Mouse (Mus musculus) MEL (cell line): ENCODE measurements around the gene Akap11. TPM values are rescaled to one million over a fixed set of nuclear protein-coding genes. Genes with fewer than 3 reads are reported as not detected.

Experiments
- DNase-seq: peaks from one replicate; pipeline ENCODE4 v3.0.0; 2011; ENCODE audit warnings: low read depth, low spot score
- H3K27ac ChIP-seq: 2 replicates; pipeline ENCODE4 v1.5.1; 2012; ENCODE audit warnings: low read depth, mild to moderate bottlenecking, control low read depth, low read length, moderate library complexity; ENCODE audit not compliant: control insufficient read depth
- H3K27me3 ChIP-seq, 2 experiments: fragments of 150-350 bp in 1 of 2; sonication (generic) in 1 of 2; 2 replicates each; pipeline ENCODE4 v1.6.1; 2012; ENCODE audit warnings: low read length in 2 of 2, mild to moderate bottlenecking in 2 of 2, improper control_type of control experiment in 1 of 2, moderate library complexity in 1 of 2; ENCODE audit not compliant: insufficient read depth in 2 of 2, control insufficient read depth in 1 of 2
- H3K36me3 ChIP-seq, 2 experiments: 2 replicates each; pipeline ENCODE4 v1.6.1; 2012 to 2014; ENCODE audit warnings: low read length in 2 of 2, improper control_type of control experiment in 1 of 2, inconsistent platforms in 1 of 2, mild to moderate bottlenecking in 1 of 2; ENCODE audit not compliant: insufficient read depth in 2 of 2, control insufficient read depth in 1 of 2
- H3K4me1 ChIP-seq, 2 experiments: fragments of 150-350 bp in 1 of 2; sonication (generic) in 1 of 2; 2 replicates each; pipeline ENCODE4 v1.6.1; 2012; ENCODE audit warnings: low read length in 2 of 2, improper control_type of control experiment in 1 of 2, mild to moderate bottlenecking in 1 of 2; ENCODE audit not compliant: insufficient read depth in 2 of 2, control insufficient read depth in 1 of 2
- H3K4me3 ChIP-seq, 2 experiments: fragments of 150-350 bp in 1 of 2; sonication (generic) in 1 of 2; 2 replicates each; pipeline ENCODE4 v1.5.1; 2012; ENCODE audit warnings: low read depth in 2 of 2, low read length in 2 of 2, mild to moderate bottlenecking in 2 of 2, moderate library complexity in 2 of 2, control low read depth in 1 of 2, improper control_type of control experiment in 1 of 2; ENCODE audit not compliant: control insufficient read depth in 1 of 2, insufficient read depth in 1 of 2
- H3K79me2 ChIP-seq: 2 replicates; pipeline ENCODE4 v1.6.1; 2012; ENCODE audit warnings: mild to moderate bottlenecking, low read length, moderate library complexity; ENCODE audit not compliant: control insufficient read depth, poor library complexity, insufficient read depth
- H3K9ac ChIP-seq: 2 replicates; pipeline ENCODE4 v1.6.1; 2012; ENCODE audit warnings: low read depth, mild to moderate bottlenecking, control low read depth, low read length, moderate library complexity; ENCODE audit not compliant: control insufficient read depth, poor library complexity, severe bottlenecking
- H3K9me3 ChIP-seq: fragments of 150-350 bp; sonication (generic); replicated peaks from 2 replicates; pipeline ENCODE4 v1.6.1; 2012; ENCODE audit warnings: mild to moderate bottlenecking, low read length, improper control_type of control experiment, moderate library complexity; ENCODE audit not compliant: insufficient read depth
- BHLHE40 ChIP-seq: IDR thresholded peaks from 2 replicates; pipeline ENCODE4 v1.6.1; 2012; ENCODE audit warnings: low read depth, mild to moderate bottlenecking, inconsistent platforms, low read length, improper control_type of control experiment, borderline replicate concordance
- CTCF ChIP-seq, 3 experiments: IDR thresholded peaks in 2 of 3; conservative IDR thresholded peaks in 1 of 3; 2 replicates each; pipeline ENCODE4 v1.5.1; 2011 to 2012; ENCODE audit warnings: low read length in 3 of 3, low read depth in 2 of 3, mild to moderate bottlenecking in 2 of 3, improper control_type of control experiment in 1 of 3, inconsistent platforms in 1 of 3, mixed read lengths in 1 of 3, moderate library complexity in 1 of 3; ENCODE audit not compliant: control insufficient read depth in 1 of 3, insufficient read depth in 1 of 3, poor library complexity in 1 of 3, severe bottlenecking in 1 of 3
- E2F4 ChIP-seq: IDR thresholded peaks from 2 replicates; pipeline ENCODE4 v1.6.1; 2011; ENCODE audit warnings: low read depth, low read length, improper control_type of control experiment, borderline replicate concordance
- KAT2A ChIP-seq: conservative IDR thresholded peaks from 2 replicates; pipeline ENCODE4 v1.6.1; 2012; ENCODE audit warnings: low read depth, low read length, improper control_type of control experiment, inconsistent platforms
- MAFK ChIP-seq: IDR thresholded peaks from 2 replicates; pipeline ENCODE4 v1.6.1; 2011; ENCODE audit warnings: low read depth, mild to moderate bottlenecking, low read length, improper control_type of control experiment, borderline replicate concordance
- MAX ChIP-seq: IDR thresholded peaks from 2 replicates; pipeline ENCODE4 v1.6.1; 2011; ENCODE audit warnings: low read length, improper control_type of control experiment
- MYB ChIP-seq: IDR thresholded peaks from 2 replicates; pipeline ENCODE4 v1.6.1; 2011; ENCODE audit warnings: mild to moderate bottlenecking, low read depth, low read length, improper control_type of control experiment
- NELFE ChIP-seq: IDR thresholded peaks from 2 replicates; pipeline ENCODE4 v1.6.1; 2011; ENCODE audit warnings: low read depth, low read length, improper control_type of control experiment
- POLR2AphosphoS5 ChIP-seq: IDR thresholded peaks from 2 replicates; pipeline ENCODE4 v1.6.1; 2012; ENCODE audit warnings: low read depth, borderline replicate concordance, mild to moderate bottlenecking, inconsistent platforms, low read length, moderate library complexity, mixed read lengths
- SMC3 ChIP-seq: IDR thresholded peaks from 2 replicates; pipeline ENCODE4 v1.6.1; 2011; ENCODE audit warnings: low read depth, low read length, improper control_type of control experiment
- TAL1 ChIP-seq: IDR thresholded peaks from 2 replicates; pipeline ENCODE4 v1.6.1; 2012; ENCODE audit warnings: mild to moderate bottlenecking, inconsistent platforms, low read length, moderate library complexity, mixed read lengths
- TCF12 ChIP-seq: IDR thresholded peaks from 2 replicates; pipeline ENCODE4 v1.6.1; 2014; ENCODE audit warnings: low read depth, mild to moderate bottlenecking, inconsistent platforms, low read length, improper control_type of control experiment, moderate library complexity
- UBTF ChIP-seq: IDR thresholded peaks from 2 replicates; pipeline ENCODE4 v1.6.1; 2012; ENCODE audit warnings: low read depth, mild to moderate bottlenecking, inconsistent platforms, low read length, improper control_type of control experiment, moderate library complexity, borderline replicate concordance; ENCODE audit not compliant: insufficient read depth
- USF2 ChIP-seq, 2 experiments: IDR thresholded peaks; 2 replicates each; pipeline ENCODE4 v1.6.1; 2011 to 2012; ENCODE audit warnings: improper control_type of control experiment in 2 of 2, low read length in 2 of 2, borderline replicate concordance in 1 of 2, inconsistent platforms in 1 of 2, low read depth in 1 of 2, mild to moderate bottlenecking in 1 of 2; ENCODE audit not compliant: insufficient read depth in 1 of 2
- polyA plus RNA-seq, 2 experiments: library from polyadenylated mRNA; stranded (reverse) in 1 of 2; unstranded in 1 of 2; fragments of >175 nt in 1 of 2; fragments of >200 nt in 1 of 2; gene quantifications; 2 replicates each; pipeline versions ENCODE4 v1.2.1 to v1.2.4; 2012; ENCODE audit warnings: low replicate concordance in 2 of 2, low read depth in 1 of 2; ENCODE audit not compliant: insufficient read length in 2 of 2, insufficient read depth in 1 of 2, missing spikeins in 1 of 2
- total RNA-seq: library from RNA; depleted of rRNA; stranded (reverse); fragments of 300-350 nt; gene quantifications from 2 replicates; pipeline ENCODE4 v1.2.3, GENCODE M21; 2012

The Akap11 gene
- total and polyA plus RNA-seq, 3 experiments, result 13.0 to 25.4 (median 17.1) TPM

- H3K79me2 ChIP-seq, result peaks cover 8% of the 10 kb centered on the region
- no peak overlapping the region for H3K27ac ChIP-seq
- no peaks in the 10 kb centered on the region; a peak in 1 of 4 replicates for H3K36me3 ChIP-seq
- no peaks in the 10 kb centered on the region for H3K4me1 ChIP-seq
- DNase-seq, result no peak
- no peaks in the 10 kb centered on the region for H3K9me3 ChIP-seq
- H3K4me3 ChIP-seq, result no peak overlapping the region
- no peaks in the 10 kb centered on the region for H3K27me3 ChIP-seq
- TF ChIP-seq TAL1 (no peak), TCF12 (no peak), MYB (no peak), UBTF (no peak), USF2 (IDR thresholded peaks at IDR 0.05; ENCODE audit: borderline replicate concordance in 1 of 2, insufficient read depth in 1 of 2, low read depth in 1 of 2, low read length in 2 of 2) (no peak), MAX (no peak), MAFK (no peak), BHLHE40 (no peak), POLR2AphosphoS5 (no peak), KAT2A (no peak), SMC3 (no peak), E2F4 (no peak), NELFE (no peak), CTCF (IDR thresholded peaks at IDR 0.05 in 2 of 3, conservative IDR thresholded peaks at IDR 0.05 in 1 of 3; ENCODE audit: control insufficient read depth in 1 of 3, insufficient read depth in 1 of 3, low read depth in 2 of 3, low read length in 3 of 3, poor library complexity in 1 of 3, severe bottlenecking in 1 of 3) (no peak)
- H3K9ac ChIP-seq, result no peak overlapping the region
Measured at GRCm38 (mm10) chr14:78525611-78526457, 10.8 kb downstream of the Akap11 start.

GRCm38 (mm10) chr14:78525059-78525458, 11.5 kb downstream of the Akap11 start:
- H3K27me3 ChIP-seq, result no peaks in the 10 kb centered on the region
- no peak overlapping the region for H3K4me3 ChIP-seq
- TF ChIP-seq SMC3 (0 out of 2 replicates have a peak, but pooled peaks have one; percentile 18), TAL1 (no peak), TCF12 (no peak), CTCF (IDR thresholded peaks at IDR 0.05 in 2 of 3, conservative IDR thresholded peaks at IDR 0.05 in 1 of 3; ENCODE audit: control insufficient read depth in 1 of 3, insufficient read depth in 1 of 3, low read depth in 2 of 3, low read length in 3 of 3, poor library complexity in 1 of 3, severe bottlenecking in 1 of 3) (peak in 2 of 3 experiments; percentile 12 to 21; a peak in 2 of 6 replicates)
- no peaks in the 10 kb centered on the region for H3K4me1 ChIP-seq
- no peaks in the 10 kb centered on the region for H3K9me3 ChIP-seq
- H3K9ac ChIP-seq, result no peak overlapping the region
- H3K27ac ChIP-seq, result no peak overlapping the region
- DNase-seq, result no peak
- peaks cover 4% of the 10 kb centered on the region for H3K79me2 ChIP-seq
- no peaks in the 10 kb centered on the region; a peak in 1 of 4 replicates for H3K36me3 ChIP-seq
